Mouse (Mus musculus) myocyte (in vitro differentiated cells): ENCODE results near the gene Pde8a. TPM values are rescaled to one million over a fixed set of nuclear protein-coding genes. Genes with fewer than 3 reads are reported as not detected.

Experiments
- H3K27me3 ChIP-seq: one replicate; pipeline ENCODE4 v1.6.1; 2011; ENCODE audit not compliant: control insufficient read depth, insufficient read depth, insufficient read length
- H3K36me3 ChIP-seq: one replicate; pipeline ENCODE4 v1.6.1; 2011; ENCODE audit not compliant: control insufficient read depth, insufficient read depth
- H3K4me2 ChIP-seq: one replicate; pipeline ENCODE4 v1.6.1; 2011; ENCODE audit warnings: low read depth, control low read depth
- H3K4me3 ChIP-seq: one replicate; pipeline ENCODE4 v1.5.1; 2011; ENCODE audit warnings: mild to moderate bottlenecking, control low read depth, moderate library complexity
- H3K79me2 ChIP-seq: one replicate; pipeline ENCODE4 v1.6.1; 2011; ENCODE audit not compliant: control insufficient read depth, insufficient read depth
- H3ac ChIP-seq: one replicate; pipeline ENCODE4 v1.6.1; 2011; ENCODE audit not compliant: control insufficient read depth, insufficient read length
- MYOD1 ChIP-seq, 3 experiments: IDR thresholded peaks; one replicate each; pipeline ENCODE4 v1.6.1; 2011; ENCODE audit warnings: control low read depth in 2 of 3, low read depth in 2 of 3, mild to moderate bottlenecking in 2 of 3, moderate library complexity in 1 of 3; ENCODE audit not compliant: insufficient read length in 2 of 3, control insufficient read depth in 1 of 3
- POLR2A ChIP-seq: IDR thresholded peaks from one replicate; pipeline ENCODE4 v1.6.1; 2011; ENCODE audit warnings: low read depth, mild to moderate bottlenecking, control low read depth, moderate library complexity; ENCODE audit not compliant: insufficient read length
- REST ChIP-seq: IDR thresholded peaks from one replicate; pipeline ENCODE4 v1.6.1; 2011; ENCODE audit warnings: mild to moderate bottlenecking, control low read depth, moderate library complexity; ENCODE audit not compliant: insufficient read depth, insufficient read length
- TCF12 ChIP-seq: IDR thresholded peaks from one replicate; pipeline ENCODE4 v1.6.1; 2011; ENCODE audit warnings: mild to moderate bottlenecking, control low read depth; ENCODE audit not compliant: poor library complexity, insufficient read depth, severe bottlenecking
- USF1 ChIP-seq: IDR thresholded peaks from one replicate; pipeline ENCODE4 v1.6.1; 2011; ENCODE audit warnings: low read depth, mild to moderate bottlenecking, control low read depth, moderate library complexity
- polyA plus RNA-seq: library from polyadenylated mRNA; unstranded; fragments of >200 nt; fragmentation: generic; extraction: Trizol; gene quantifications from one replicate; pipeline ENCODE4 v1.2.1, GENCODE M21; 2012; ENCODE audit warnings: missing spikeins

Gene Pde8a
- polyA plus RNA-seq, 1 experiment = 3.5 TPM

- peak overlapping the region; percentile 12 for H3K4me2 ChIP-seq
- no peak for TF ChIP-seq USF1
- no peak for TF ChIP-seq POLR2A
- TF ChIP-seq TCF12 = no peak
- no peak overlapping the region for H3K4me3 ChIP-seq
- H3K36me3 ChIP-seq = no peaks in the 10 kb centered on the region
- H3K27me3 ChIP-seq = peaks cover 17% of the 10 kb centered on the region
- H3K79me2 ChIP-seq = no peaks in the 10 kb centered on the region
- no peak overlapping the region for H3ac ChIP-seq
These were observed 159.0 kb downstream of the Pde8a start for GRCm38 (mm10) chr7:81372337-81372920.

DNA sequence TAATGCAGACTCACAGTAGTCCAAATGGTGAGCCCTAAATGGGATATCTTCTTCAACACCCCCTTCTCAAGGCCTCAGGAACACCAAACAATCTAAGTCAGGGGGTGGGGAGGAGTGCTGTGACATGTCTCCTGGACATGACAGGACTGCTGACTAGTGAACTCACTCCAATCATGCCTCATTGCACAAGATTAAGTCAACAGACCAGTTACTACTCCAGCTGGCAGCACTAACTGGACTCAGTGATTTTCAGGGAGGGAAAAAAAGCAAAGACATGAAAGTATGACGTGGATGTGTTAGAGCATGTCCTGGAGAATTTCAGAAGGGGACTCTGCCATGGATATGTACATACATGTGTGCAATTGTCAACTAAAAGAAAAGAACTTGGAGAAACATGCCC lies 166.0 kb downstream of the Pde8a start:
- TF ChIP-seq REST (no peak), MYOD1 (IDR thresholded peaks at IDR 0.05; ENCODE audit: control insufficient read depth in 1 of 3, insufficient read length in 2 of 3, low read depth in 2 of 3) (no peak), POLR2A (no peak)
- H3K4me2 ChIP-seq = no peak overlapping the region
- H3K79me2 ChIP-seq = no peaks in the 10 kb centered on the region
- H3K36me3 ChIP-seq = no peaks in the 10 kb centered on the region
- H3K27me3 ChIP-seq = peaks cover 5% of the 10 kb centered on the region
- H3K4me3 ChIP-seq = no peak overlapping the region
- H3ac ChIP-seq = no peak overlapping the region

Other genes starting within 250 kb of the Pde8a start
- 11.9 TPM for gene Zfp592, start 219.9 kb upstream of the Pde8a start, polyA plus RNA-seq
- gene Alpk3, start 156.0 kb upstream of the Pde8a start, polyA plus RNA-seq = 22.4 TPM
- gene Slc28a1, start 98.8 kb upstream of the Pde8a start, polyA plus RNA-seq = not detected
- 2,418 TPM for gene Rps17, start 131.7 kb downstream of the Pde8a start, polyA plus RNA-seq
- 1.3 TPM for gene Cpeb1, start 241.9 kb downstream of the Pde8a start, polyA plus RNA-seq